Mouse (Mus musculus): ENCODE results near the gene Fkbp1b. TPM values are rescaled to one million over a fixed set of nuclear protein-coding genes. Genes with fewer than 3 reads are reported as not detected.
A peak's percentile ranks its signal among the peaks of the same experiment; 100 is the strongest.
"Not testable (repeated sequence)": the region's sequence is repeated elsewhere in the genome, so short reads cannot be mapped to it uniquely, and the experiment has no call there.

Gene Fkbp1b
- total RNA-seq (2021) = 10 to 100 TPM; 55.8 to 57.2 TPM

GRCm38 (mm10) chr12:4841392-4841887 is at the start of gene Fkbp1b:
Gene Fkbp1b (minus strand): TSS chr12:4841591.
- peak; percentile 51 to 53 for DNase-seq

- no peak for DNase-seq
Measured at GRCm38 (mm10) chr12:4889891-4890290, 48.5 kb upstream of the Fkbp1b start.

GRCm38 (mm10) chr12:4889251-4889650 is 47.9 kb upstream of the Fkbp1b start:
- no peak for DNase-seq

- DNase-seq = no peak
Measured at GRCm38 (mm10) chr12:4888739-4889138, 47.3 kb upstream of the Fkbp1b start.

- DNase-seq = not testable (repeated sequence)
Measured at GRCm38 (mm10) chr12:4886581-4886980, 45.2 kb upstream of the Fkbp1b start.

GRCm38 (mm10) chr12:4885062-4885461 is 43.7 kb upstream of the Fkbp1b start:
- no peak for DNase-seq

- no peak for DNase-seq
Measured at GRCm38 (mm10) chr12:4882086-4882485, 40.7 kb upstream of the Fkbp1b start.

GRCm38 (mm10) chr12:4879048-4879447 is 37.7 kb upstream of the Fkbp1b start:
- no peak for DNase-seq

GRCm38 (mm10) chr12:4878296-4878783 is 36.9 kb upstream of the Fkbp1b start:
- DNase-seq = no peak

- no peak for DNase-seq
Measured at GRCm38 (mm10) chr12:4875623-4876022, 34.2 kb upstream of the Fkbp1b start.

- peak; percentile 20 to 26 for DNase-seq
Measured at GRCm38 (mm10) chr12:4874161-4874927, 33.0 kb upstream of the Fkbp1b start, which contains the start of gene Mfsd2b. Gene Mfsd2b (minus strand): TSS chr12:4874359.

- no peak for DNase-seq
Measured at GRCm38 (mm10) chr12:4873531-4873930, 32.1 kb upstream of the Fkbp1b start.

GRCm38 (mm10) chr12:4872983-4873477 is 31.6 kb upstream of the Fkbp1b start:
- DNase-seq = no peak

- DNase-seq = no peak
Measured at GRCm38 (mm10) chr12:4872273-4872672, 30.9 kb upstream of the Fkbp1b start.

- no peak for DNase-seq
Measured at GRCm38 (mm10) chr12:4871260-4871659, 29.9 kb upstream of the Fkbp1b start.

- DNase-seq = no peak
Measured at GRCm38 (mm10) chr12:4868924-4869323, 27.5 kb upstream of the Fkbp1b start.

GRCm38 (mm10) chr12:4864338-4864690 is 22.9 kb upstream of the Fkbp1b start:
- DNase-seq = no peak

GRCm38 (mm10) chr12:4863654-4864337 is 22.4 kb upstream of the Fkbp1b start:
- DNase-seq = no peak

GRCm38 (mm10) chr12:4862672-4863071 is 21.3 kb upstream of the Fkbp1b start:
- no peak for DNase-seq

- no peak for DNase-seq
Measured at GRCm38 (mm10) chr12:4859241-4859914, 18.0 kb upstream of the Fkbp1b start.

GRCm38 (mm10) chr12:4856834-4857233 is 15.4 kb upstream of the Fkbp1b start:
- no peak for DNase-seq

GRCm38 (mm10) chr12:4856160-4856559 is 14.8 kb upstream of the Fkbp1b start:
- DNase-seq = no peak

- DNase-seq = no peak
Measured at GRCm38 (mm10) chr12:4843741-4844140, 2.4 kb upstream of the Fkbp1b start.
